Mouse (Mus musculus): ENCODE measurements at regions not wholly inside any gene's neighbourhood (a gene's known extent, or its start where the extent isn't known, plus 50 kb on each side); places are given as distances from the start of the nearest gene placed in this dataset.

GRCm38 (mm10) chr5:126733470-126733869 is 508.1 kb upstream of the Tmem132c start:
- peak; percentile 2 to 41 for DNase-seq (ENCODE audit: low spot score in 2 of 2)

- DNase-seq (ENCODE audit: low spot score in 2 of 2) = no peak
Measured at GRCm38 (mm10) chr5:126735733-126736132, 505.9 kb upstream of the Tmem132c start.

GRCm38 (mm10) chr5:126737681-126738080 is 503.9 kb upstream of the Tmem132c start:
- no peak for DNase-seq (ENCODE audit: low spot score in 2 of 2)

- no peak for DNase-seq (ENCODE audit: low spot score in 2 of 2)
Measured at GRCm38 (mm10) chr5:126740861-126741410, 500.7 kb upstream of the Tmem132c start.

- DNase-seq (ENCODE audit: low spot score in 2 of 2) = no peak
Measured at GRCm38 (mm10) chr5:126755107-126755506, 486.5 kb upstream of the Tmem132c start.

GRCm38 (mm10) chr5:126765037-126765707 is 476.4 kb upstream of the Tmem132c start:
- DNase-seq (ENCODE audit: low spot score in 2 of 2) = no peak

- no peak for DNase-seq (ENCODE audit: low spot score in 2 of 2)
Measured at GRCm38 (mm10) chr5:126769031-126769430, 472.6 kb upstream of the Tmem132c start.

- DNase-seq (ENCODE audit: low spot score in 2 of 2) = peak; percentile 18 to 34
Measured at GRCm38 (mm10) chr5:126787706-126788610, 453.6 kb upstream of the Tmem132c start.

- no peak for DNase-seq (ENCODE audit: low spot score in 2 of 2)
Measured at GRCm38 (mm10) chr5:126799698-126800279, 441.8 kb upstream of the Tmem132c start.

GRCm38 (mm10) chr5:126806656-126807055 is 435.0 kb upstream of the Tmem132c start:
- no peak for DNase-seq (ENCODE audit: low spot score in 2 of 2)

GRCm38 (mm10) chr5:126816069-126816468 is 425.5 kb upstream of the Tmem132c start:
- no peak for DNase-seq (ENCODE audit: low spot score in 2 of 2)

GRCm38 (mm10) chr5:126835440-126835839 is 406.2 kb upstream of the Tmem132c start:
- DNase-seq (ENCODE audit: low spot score in 2 of 2) = no peak

- DNase-seq (ENCODE audit: low spot score in 2 of 2) = no peak
Measured at GRCm38 (mm10) chr5:126842606-126843005, 399.0 kb upstream of the Tmem132c start.

GRCm38 (mm10) chr5:126862078-126862477 is 379.5 kb upstream of the Tmem132c start:
- DNase-seq (ENCODE audit: low spot score in 2 of 2) = no peak

GRCm38 (mm10) chr5:126875842-126876241 is 365.8 kb upstream of the Tmem132c start:
- DNase-seq (ENCODE audit: low spot score in 2 of 2) = no peak

- DNase-seq (ENCODE audit: low spot score in 2 of 2) = no peak
Measured at GRCm38 (mm10) chr5:126890710-126891109, 350.9 kb upstream of the Tmem132c start.

GRCm38 (mm10) chr5:126893063-126893462 is 348.5 kb upstream of the Tmem132c start:
- DNase-seq (ENCODE audit: low spot score in 2 of 2) = no peak

GRCm38 (mm10) chr5:126910084-126910483 is 331.5 kb upstream of the Tmem132c start:
- DNase-seq (ENCODE audit: low spot score in 2 of 2) = no peak

- DNase-seq (ENCODE audit: low spot score in 2 of 2) = no peak
Measured at GRCm38 (mm10) chr5:126917300-126917699, 324.3 kb upstream of the Tmem132c start.

GRCm38 (mm10) chr5:126933466-126933865 is 308.1 kb upstream of the Tmem132c start:
- DNase-seq (ENCODE audit: low spot score in 2 of 2) = no peak

GRCm38 (mm10) chr5:126944861-126945260 is 296.7 kb upstream of the Tmem132c start:
- DNase-seq (ENCODE audit: low spot score in 2 of 2) = no peak

GRCm38 (mm10) chr5:126954189-126954588 is 287.4 kb upstream of the Tmem132c start:
- DNase-seq (ENCODE audit: low spot score in 2 of 2) = no peak
